Mouse (Mus musculus): Measurements from ENCODE around the gene Mansc1. TPM values are rescaled to one million over a fixed set of nuclear protein-coding genes. Genes with fewer than 3 reads are reported as not detected.

Mansc1 gene
- polyA plus RNA-seq, 1 experiment from 2014 or later, result 7.4 TPM

DNA sequence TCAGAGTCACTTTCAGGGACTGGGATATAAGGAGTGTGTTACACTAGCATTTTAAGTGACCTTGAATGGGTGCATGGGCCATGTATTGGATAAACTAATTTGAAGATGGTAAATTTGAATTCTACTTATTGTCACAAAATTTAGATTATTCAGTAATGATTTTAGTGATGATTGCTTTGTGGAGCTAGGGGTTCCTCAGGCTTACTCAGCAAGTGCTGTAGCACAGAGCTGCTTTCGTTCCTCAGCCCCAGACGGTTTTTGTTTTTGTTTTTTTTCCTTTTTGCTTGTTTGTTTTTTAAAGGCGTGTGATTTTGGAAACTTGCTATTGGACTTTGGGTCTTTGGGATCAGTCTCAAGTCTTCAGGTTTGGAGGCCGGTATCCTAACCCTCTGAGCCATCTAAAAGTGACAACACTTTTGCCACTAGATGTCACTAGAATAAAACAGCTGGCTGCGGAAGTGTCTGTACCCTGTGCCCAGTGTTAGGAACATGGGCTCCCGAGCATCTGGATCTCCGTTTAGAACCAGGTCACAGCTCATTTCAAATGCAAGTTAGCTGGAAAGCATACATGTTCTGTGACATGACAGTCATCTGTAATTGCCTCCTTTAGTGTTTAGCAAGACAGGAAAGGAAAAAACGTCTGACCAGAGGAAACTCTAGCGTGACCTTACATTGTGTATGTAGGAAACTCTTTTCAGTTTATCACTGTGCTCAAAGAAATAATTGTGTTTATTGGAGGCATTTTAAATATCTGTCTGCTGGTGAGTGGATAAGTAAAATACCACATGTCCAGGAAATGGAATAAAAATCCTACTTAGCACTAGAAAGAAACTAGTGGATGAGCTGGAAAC lies 27.0 kb upstream of the Mansc1 start:
- no peak overlapping the region for H3K4me3 ChIP-seq
- no peak overlapping the region for H3K27ac ChIP-seq
- H3K9me3 ChIP-seq, result no peaks in the 10 kb centered on the region
- no peak overlapping the region for H3K9ac ChIP-seq
- 17% methylated on average over 9 of the region's 9 CpGs for whole genome bisulfite sequencing
- H3K36me3 ChIP-seq, result no peaks in the 10 kb centered on the region
- no peaks in the 10 kb centered on the region for H3K4me1 ChIP-seq
- peak; percentile 86 for ATAC-seq (ENCODE audit: borderline replicate concordance, extremely low read depth, low FRiP score, low TSS enrichment)
- H3K4me2 ChIP-seq, result no peak overlapping the region
- no peaks in the 10 kb centered on the region for H3K27me3 ChIP-seq

DNA sequence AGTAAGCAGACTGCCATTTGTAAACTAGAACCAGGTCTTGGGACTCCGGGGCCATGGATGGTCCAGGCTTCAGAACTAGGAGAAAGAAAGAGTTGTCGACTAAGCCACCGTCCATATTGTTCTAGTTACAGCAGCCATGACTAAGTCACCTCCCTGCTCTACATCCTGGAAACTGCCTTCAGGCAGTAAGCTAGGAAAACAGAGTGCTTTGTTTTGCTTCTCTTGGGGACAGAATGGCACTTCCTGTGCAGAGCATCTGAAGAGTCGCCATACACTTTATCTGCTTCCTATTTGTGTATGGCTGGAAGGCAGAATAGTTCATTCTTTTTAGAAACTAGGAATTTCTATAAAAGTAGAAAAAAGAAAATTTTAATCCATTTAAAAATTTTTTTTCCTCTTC lies 24.2 kb upstream of the Mansc1 start:
- Histone ChIP-seq H3K9ac (no peak overlapping the region), H3K36me3 (no peaks in the 10 kb centered on the region), H3K4me1 (no peaks in the 10 kb centered on the region), H3K4me2 (no peak overlapping the region), H3K27ac (peak overlapping the region; percentile 4; the same call in 1 of the 2 replicates), H3K9me3 (no peaks in the 10 kb centered on the region), H3K4me3 (no peak overlapping the region), H3K27me3 (no peaks in the 10 kb centered on the region)
- 73% methylated on average over 4 of the region's 4 CpGs for WGBS
- ATAC-seq (ENCODE audit: borderline replicate concordance, extremely low read depth, low FRiP score, low TSS enrichment), result no peak

DNA sequence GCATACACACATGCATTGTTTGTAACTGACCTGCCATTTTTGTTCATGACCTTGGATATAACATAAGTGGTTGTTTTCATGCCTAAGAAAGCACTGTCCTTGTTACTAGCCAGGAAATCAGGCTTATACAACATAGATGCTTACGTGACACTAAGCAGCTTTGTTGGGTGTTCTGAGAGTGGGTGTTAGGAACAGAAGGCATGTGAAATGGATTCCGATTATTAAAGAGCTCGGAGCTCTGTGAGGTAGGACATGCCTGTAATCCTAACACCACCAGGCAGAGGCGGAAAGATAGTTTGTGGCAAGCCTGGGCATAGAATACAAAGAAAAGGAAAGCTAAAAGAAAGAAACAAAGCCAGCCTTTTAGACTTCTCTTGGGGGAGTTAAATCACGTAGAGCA lies 16.1 kb upstream of the Mansc1 start:
- Histone ChIP-seq H3K9me3 (no peaks in the 10 kb centered on the region), H3K27ac (no peak overlapping the region), H3K4me1 (no peaks in the 10 kb centered on the region), H3K27me3 (no peaks in the 10 kb centered on the region), H3K9ac (no peak overlapping the region), H3K36me3 (no peaks in the 10 kb centered on the region), H3K4me2 (no peak overlapping the region), H3K4me3 (no peak overlapping the region)
- WGBS, result 86% methylated on average over 5 of the region's 5 CpGs
- ATAC-seq (ENCODE audit: borderline replicate concordance, extremely low read depth, low FRiP score, low TSS enrichment), result no peak

DNA sequence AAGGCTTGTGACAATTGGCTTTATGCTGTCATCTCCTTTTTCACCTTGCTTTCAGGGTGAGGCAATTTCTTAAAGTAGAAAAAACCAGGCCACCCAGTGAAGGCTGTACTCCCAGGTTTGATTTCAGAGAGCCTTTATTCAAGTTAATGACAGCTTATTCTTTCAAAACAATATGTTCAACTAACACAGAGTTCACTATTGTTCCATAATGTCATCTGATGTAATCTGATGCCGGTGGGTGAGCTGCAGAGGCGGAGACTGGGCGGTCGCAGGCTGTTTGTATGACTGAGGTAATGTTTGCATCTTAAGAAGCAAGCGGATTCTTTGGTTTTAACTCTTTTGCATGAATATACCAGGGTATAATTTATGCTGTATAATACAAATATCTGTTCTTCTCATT lies 15.3 kb upstream of the Mansc1 start:
- no peaks in the 10 kb centered on the region for H3K27me3 ChIP-seq
- no peak overlapping the region for H3K4me3 ChIP-seq
- no peak overlapping the region for H3K27ac ChIP-seq
- H3K9me3 ChIP-seq, result no peaks in the 10 kb centered on the region
- ATAC-seq (ENCODE audit: borderline replicate concordance, extremely low read depth, low FRiP score, low TSS enrichment), result no peak; the same call in 1 of the 2 replicates
- no peaks in the 10 kb centered on the region for H3K4me1 ChIP-seq
- no peak overlapping the region for H3K9ac ChIP-seq
- no peak overlapping the region for H3K4me2 ChIP-seq
- WGBS, result 20% methylated on average over 5 of the region's 5 CpGs
- no peaks in the 10 kb centered on the region for H3K36me3 ChIP-seq

DNA sequence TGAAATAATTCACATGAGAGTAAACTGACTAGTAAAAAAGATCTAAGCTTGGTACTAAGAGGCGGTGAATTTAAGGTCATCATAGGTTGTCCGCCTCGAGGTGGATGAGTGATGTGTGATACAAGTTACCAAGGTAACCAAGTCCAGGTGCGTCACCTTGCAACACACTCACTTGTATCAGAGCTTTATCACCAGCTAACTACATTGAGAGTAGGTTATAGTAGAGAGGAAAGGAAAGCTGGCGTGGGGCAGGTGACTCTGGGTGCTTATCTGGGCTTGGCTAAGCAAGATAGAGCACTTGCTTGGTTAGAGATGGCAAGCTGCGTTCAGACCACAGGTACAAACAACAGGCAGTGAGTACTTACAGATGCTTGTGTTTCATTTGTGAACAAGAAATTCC lies 14.5 kb upstream of the Mansc1 start:
- WGBS, result 75% methylated on average over 6 of the region's 6 CpGs
- no peak for ATAC-seq (ENCODE audit: borderline replicate concordance, extremely low read depth, low FRiP score, low TSS enrichment)
- Histone ChIP-seq H3K27me3 (no peaks in the 10 kb centered on the region), H3K4me3 (no peak overlapping the region), H3K27ac (no peak overlapping the region), H3K36me3 (no peaks in the 10 kb centered on the region), H3K4me2 (no peak overlapping the region), H3K9ac (no peak overlapping the region), H3K9me3 (no peaks in the 10 kb centered on the region), H3K4me1 (peaks cover 3% of the 10 kb centered on the region; the same call in 1 of the 2 replicates)

DNA sequence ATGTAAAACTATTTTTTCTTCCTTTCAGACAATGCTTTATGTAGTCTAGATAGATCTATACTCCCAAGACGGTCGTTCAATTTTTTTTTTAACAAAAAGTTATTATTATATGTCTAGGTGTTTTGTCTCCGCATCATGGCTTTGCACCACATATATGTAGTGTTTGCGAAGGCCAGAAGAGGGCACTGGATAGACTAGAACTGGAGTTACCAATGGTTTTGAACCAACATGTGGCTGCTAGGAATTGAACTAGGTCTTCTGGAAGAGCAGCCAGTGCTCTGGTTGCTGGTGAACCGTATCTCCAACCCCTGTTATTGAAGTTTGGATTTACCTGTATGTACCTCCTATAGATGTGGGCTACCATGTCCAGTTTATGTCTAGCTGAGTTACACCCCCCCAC lies 11.0 kb upstream of the Mansc1 start:
- Histone ChIP-seq H3K36me3 (no peaks in the 10 kb centered on the region), H3K27ac (no peak overlapping the region), H3K4me2 (no peak overlapping the region), H3K9ac (no peak overlapping the region), H3K4me1 (peaks cover 9% of the 10 kb centered on the region; the same call in 1 of the 2 replicates), H3K27me3 (no peaks in the 10 kb centered on the region), H3K4me3 (no peak overlapping the region), H3K9me3 (no peaks in the 10 kb centered on the region)
- 86% methylated on average over 5 of the region's 5 CpGs for WGBS
- ATAC-seq (ENCODE audit: borderline replicate concordance, extremely low read depth, low FRiP score, low TSS enrichment), result no peak

DNA sequence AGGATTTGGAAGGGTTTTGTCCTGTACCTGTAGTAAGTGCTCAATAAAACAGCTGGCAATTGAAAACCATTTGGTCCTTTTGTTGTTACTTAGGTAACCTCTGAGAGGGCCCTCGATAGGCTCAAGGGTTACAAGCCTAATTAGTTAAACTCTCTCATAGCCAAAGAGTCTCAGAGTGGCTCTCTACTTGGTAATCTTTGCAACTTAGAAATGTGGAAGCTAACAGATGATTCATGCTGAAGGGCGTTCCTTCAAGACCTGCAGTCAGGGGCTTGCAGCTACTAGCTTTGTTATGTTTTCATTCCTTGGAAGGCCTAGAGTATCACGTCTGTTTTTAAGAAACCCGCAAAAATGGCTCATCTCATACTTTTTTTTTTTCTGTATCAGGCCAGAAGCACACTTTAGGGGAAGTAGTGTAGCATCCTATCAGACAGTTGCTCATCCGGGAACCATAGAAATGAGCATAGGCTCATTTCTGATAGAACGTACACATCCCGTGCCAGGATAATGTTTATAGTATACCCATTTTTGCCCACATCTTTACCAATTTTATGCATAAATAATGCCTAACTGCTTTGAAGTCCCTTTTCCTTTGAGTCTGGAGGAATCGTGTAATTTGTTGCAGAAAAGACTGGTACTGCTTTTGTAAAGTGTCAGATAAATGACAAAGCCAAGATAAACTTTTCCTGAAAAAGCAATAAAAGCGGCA lies 9.6 kb upstream of the Mansc1 start:
- Histone ChIP-seq H3K36me3 (no peaks in the 10 kb centered on the region), H3K4me2 (peak overlapping the region; percentile 72), H3K9ac (no peak overlapping the region; the same call in 1 of the 2 replicates), H3K4me1 (peaks cover 9% of the 10 kb centered on the region; the same call in 1 of the 2 replicates), H3K27ac (no peak overlapping the region), H3K4me3 (peak overlapping the region; percentile 81), H3K27me3 (no peaks in the 10 kb centered on the region), H3K9me3 (no peaks in the 10 kb centered on the region)
- no peak for ATAC-seq (ENCODE audit: borderline replicate concordance, extremely low read depth, low FRiP score, low TSS enrichment)
- 55% methylated on average over 9 of the region's 9 CpGs for WGBS

DNA sequence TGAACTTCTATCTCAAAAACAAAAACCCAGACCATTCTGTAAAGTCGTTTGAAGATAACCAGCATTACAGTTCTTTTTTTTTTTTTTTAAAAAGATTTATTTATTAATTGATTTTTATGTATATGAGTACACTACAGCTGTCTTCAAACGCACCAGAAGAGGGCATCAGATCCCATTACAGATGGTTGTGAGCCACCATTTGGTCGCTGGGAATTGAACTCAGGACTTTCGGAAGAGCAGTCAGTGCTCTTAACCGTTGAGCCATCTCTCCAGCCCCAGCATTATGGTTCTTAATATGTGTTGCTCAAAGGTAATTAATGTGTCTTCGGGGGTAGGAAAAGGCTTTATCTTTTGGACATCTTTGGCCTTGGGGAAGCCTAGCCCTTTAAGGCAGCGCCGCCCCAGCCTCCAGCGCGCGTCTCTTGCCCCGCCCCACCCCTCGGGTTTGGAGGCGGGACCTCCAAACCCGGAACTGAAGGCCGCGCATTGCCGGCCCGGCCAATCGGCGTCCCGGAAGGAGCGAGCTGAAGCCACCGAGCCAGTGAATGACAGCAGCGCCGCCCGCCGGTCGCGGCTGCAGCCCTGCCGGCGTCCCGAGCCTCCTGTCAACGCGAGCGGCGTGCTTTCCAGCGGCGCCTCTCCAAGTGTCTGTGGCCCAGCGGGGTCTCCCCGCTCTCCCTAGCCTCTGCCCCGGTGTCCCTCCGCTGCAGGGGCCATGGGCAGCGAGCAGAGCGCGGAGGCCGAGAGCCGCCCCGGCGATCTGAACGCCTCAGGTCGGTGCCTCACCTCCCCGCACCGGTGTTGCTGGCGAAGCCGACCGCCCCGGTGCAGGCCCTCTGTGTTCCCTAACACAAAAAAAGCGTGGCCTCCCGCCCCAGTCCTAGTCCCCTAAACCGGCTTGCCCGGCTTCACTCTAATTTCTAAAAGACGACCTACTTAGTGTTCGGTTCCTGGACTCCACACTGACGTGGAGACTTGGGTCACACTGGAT lies 8.5 kb upstream of the Mansc1 start:
- Histone ChIP-seq H3K27me3 (no peaks in the 10 kb centered on the region), H3K9ac (peak overlapping the region; percentile 76), H3K4me1 (peaks cover 9% of the 10 kb centered on the region; the same call in 1 of the 2 replicates), H3K9me3 (no peaks in the 10 kb centered on the region), H3K4me3 (peak overlapping the region; percentile 81), H3K4me2 (peak overlapping the region; percentile 72), H3K36me3 (no peaks in the 10 kb centered on the region), H3K27ac (peak overlapping the region; percentile 38; the same call in 1 of the 2 replicates)
- ATAC-seq (ENCODE audit: borderline replicate concordance, extremely low read depth, low FRiP score, low TSS enrichment), result peak; percentile 99
- WGBS, result 2% methylated on average over 65 of the region's 65 CpGs

DNA sequence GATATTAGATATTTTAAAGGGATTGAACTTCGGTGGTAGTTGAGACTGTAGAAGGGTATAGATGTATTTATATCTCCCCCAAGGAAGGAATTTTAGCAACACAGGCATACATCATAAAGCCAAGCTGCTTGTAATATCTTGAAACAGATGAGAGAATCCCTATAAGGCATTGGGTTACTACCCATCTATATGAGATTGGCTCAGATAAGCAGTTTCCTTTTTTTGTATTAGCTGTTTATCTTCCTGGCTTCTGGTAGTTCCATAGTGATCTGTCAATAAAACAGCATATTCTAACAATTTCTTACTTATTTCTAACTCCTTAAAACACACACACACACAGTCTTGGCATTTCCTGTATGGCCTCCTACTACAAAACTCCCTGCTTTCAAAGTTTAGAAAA lies 7.6 kb upstream of the Mansc1 start:
- 88% methylated on average over 1 of the region's 1 CpGs for WGBS
- no peak overlapping the region for H3K4me3 ChIP-seq
- no peaks in the 10 kb centered on the region for H3K36me3 ChIP-seq
- no peak overlapping the region for H3K4me2 ChIP-seq
- H3K9ac ChIP-seq, result no peak overlapping the region
- no peak overlapping the region for H3K27ac ChIP-seq
- ATAC-seq (ENCODE audit: borderline replicate concordance, extremely low read depth, low FRiP score, low TSS enrichment), result no peak
- no peaks in the 10 kb centered on the region for H3K9me3 ChIP-seq
- H3K27me3 ChIP-seq, result no peaks in the 10 kb centered on the region
- peaks cover 9% of the 10 kb centered on the region; the same call in 1 of the 2 replicates for H3K4me1 ChIP-seq

DNA sequence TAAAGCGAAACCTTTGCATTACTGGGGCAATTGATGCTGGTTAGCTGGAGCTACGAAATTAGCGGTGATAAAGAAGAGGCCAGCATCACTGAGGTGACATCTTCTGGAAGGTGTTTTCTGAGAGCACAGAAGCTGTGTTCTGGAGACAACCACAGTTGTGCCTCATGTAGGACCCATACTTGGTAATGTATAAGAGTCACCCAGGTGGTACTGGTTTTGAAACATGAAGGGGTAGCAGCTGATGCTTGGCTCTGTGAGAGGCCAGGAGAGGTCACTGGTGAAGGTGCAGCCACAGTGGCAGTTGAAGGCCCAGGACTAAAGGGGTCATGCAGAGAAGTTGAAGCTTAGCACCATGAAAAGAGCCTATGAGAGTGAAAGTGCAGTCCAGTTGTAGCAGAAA lies 6.9 kb upstream of the Mansc1 start, which contains the start of gene Borcs5:
Borcs5 (plus strand) TSS at position 301 of the 400 bp plus-strand sequence.
- Histone ChIP-seq H3K4me1 (peaks cover 9% of the 10 kb centered on the region; the same call in 1 of the 2 replicates), H3K9me3 (no peaks in the 10 kb centered on the region), H3K27ac (no peak within 1 kb of the TSS), H3K27me3 (no peaks in the 10 kb centered on the region), H3K36me3 (no peaks in the 10 kb centered on the region), H3K9ac (no peak within 1 kb of the TSS), H3K4me2 (no peak within 1 kb of the TSS), H3K4me3 (no peak within 1 kb of the TSS)
- no peak for ATAC-seq (ENCODE audit: borderline replicate concordance, extremely low read depth, low FRiP score, low TSS enrichment)
- WGBS, result 86% methylated on average over 3 of the region's 3 CpGs

DNA sequence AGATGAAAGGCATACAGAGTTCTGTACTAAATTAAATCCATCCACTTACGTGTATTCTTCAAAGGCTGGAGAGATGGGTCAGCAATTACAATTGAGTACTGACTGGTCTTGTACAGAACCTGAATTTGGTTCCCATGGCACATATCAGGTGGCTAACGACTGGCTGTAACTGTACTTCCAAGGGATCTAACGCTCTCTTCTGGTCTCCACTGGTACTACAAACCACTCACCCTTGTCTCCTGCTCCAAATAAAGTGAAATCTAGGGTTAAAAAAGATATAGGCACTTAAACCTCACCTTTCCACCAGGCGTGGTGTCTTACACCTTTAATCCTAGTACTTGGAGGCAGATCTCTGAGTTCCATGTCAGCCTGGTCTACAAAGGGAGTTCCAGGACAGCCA lies 4.2 kb upstream of the Mansc1 start:
- Histone ChIP-seq H3K27me3 (peaks cover 10% of the 10 kb centered on the region; the same call in 1 of the 2 replicates), H3K36me3 (no peaks in the 10 kb centered on the region), H3K27ac (no peak overlapping the region), H3K4me3 (no peak overlapping the region), H3K4me2 (no peak overlapping the region), H3K9ac (no peak overlapping the region), H3K4me1 (peaks cover 12% of the 10 kb centered on the region), H3K9me3 (no peaks in the 10 kb centered on the region)
- no peak for ATAC-seq (ENCODE audit: borderline replicate concordance, extremely low read depth, low FRiP score, low TSS enrichment)
- 58% methylated on average over 4 of the region's 4 CpGs for WGBS
